ENCODE assay signal across 21 mouse cellular contexts in the genomic region with DNA sequence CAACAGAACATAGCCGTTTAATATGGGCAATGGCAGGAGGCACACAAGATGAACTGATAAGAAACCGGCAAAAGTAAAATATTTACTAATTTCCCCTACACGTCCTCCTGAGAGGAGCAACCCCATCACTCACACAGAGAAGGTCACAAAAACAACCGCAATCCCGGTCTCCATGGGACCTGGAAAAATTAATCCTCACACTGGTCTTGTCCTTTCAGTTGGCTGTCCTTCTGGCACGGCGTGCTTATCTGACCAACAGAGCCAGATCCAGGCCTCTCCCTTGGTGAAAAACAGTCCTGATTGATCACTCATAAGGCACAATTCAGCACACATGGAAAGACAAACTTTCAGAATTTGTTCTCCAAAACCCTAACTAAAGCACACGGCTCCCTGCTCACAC.
DNase-seq lines count a peak whose midpoint lies in the region; ATAC-seq lines count a peak whose summit lies in the region.
"Had no signal": no experiment of that assay in that cellular context is flagged by ENCODE, and none has a peak within 500 bp of the region (broad histone marks: within the 10 kb centered on the region; RNA-seq: fewer than 3 reads in every experiment).

No protein-coding gene starts in this region.

- DNase-seq in adrenal gland, adult 2 months = peak; percentile 60
- no peak for DNase-seq in adrenal gland, postnatal 4 days (ENCODE audit: low spot score in 2 of 2)
- peak; percentile 86 for DNase-seq in heart, adult 11 months
- DNase-seq in heart, adult 8-10 months (ENCODE audit: low spot score) = no peak
- DNase-seq in ovary, adult 18-20 months (ENCODE audit: low spot score) = peak; percentile 56
- no peak for DNase-seq in ovary, postnatal 36 days (ENCODE audit: low spot score)
- DNase-seq: B cell, adult 2 months; cerebellum, adult 18-20 months; cerebellum, adult 9-10 months; cerebellum, postnatal 14 days; gastrocnemius, postnatal 25 days; heart, adult 2 months; heart, postnatal 36 days; kidney, adult 11 months; kidney, adult 8-10 months had no signal

- no peak for ATAC-seq in cerebellum, adult (ENCODE audit: insufficient number of reproducible peaks, low FRiP score, low TSS enrichment)
- ATAC-seq: forebrain, embryonic 13.5 days; forebrain, embryonic 16.5 days; hindbrain, embryonic 16.5 days; intestine, embryonic 15.5 days; Patski had no signal

Comparison
In these comparisons a context has a peak if more than half of its experiments do, and no peak if none do; other contexts are left out.
1. DNase-seq: peak in adrenal gland, adult 2 months (single experiment), heart, adult 11 months (single experiment) and ovary, adult 18-20 months (single experiment); none in adrenal gland, postnatal 4 days (0 of 2), heart, adult 8-10 months (single experiment) and ovary, postnatal 36 days (single experiment).